ENCODE assay signal across 1 mouse cellular context in the genomic region with DNA sequence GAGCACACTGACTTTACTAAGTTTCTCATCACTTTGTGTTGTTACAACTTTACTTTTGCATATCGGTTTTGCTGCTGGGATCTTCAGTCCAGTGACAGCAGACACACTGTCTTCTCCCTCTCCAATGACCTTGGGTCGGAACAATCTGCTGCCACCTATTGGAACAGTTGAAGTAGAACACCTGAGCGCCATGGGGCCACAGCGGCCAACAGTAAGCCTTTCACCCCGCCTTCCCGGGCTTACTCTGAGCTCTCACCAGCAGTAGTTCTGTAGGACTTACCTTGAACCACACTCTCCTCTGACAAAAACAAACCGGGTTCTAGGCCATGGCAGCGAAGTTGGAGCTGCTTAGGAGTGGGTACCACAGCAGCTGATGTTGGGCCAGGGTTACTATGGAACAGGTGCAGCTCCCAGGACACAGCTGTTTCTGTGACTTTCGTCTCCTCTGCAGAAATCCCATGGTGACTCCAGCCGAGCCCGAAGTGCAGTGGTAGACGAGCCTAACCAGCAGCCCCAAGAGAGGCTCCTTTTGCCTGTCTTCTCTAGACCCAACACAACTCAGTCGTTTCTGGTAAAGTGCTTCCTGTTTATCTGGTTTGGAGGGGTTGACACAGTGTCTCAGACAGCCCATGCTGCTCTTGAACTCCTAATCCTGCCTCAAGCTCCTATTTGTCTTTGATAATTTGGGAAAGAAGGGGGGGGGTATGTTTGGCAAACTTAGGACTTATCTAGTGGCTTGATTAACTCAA.
TF ChIP-seq lines count a peak whose summit lies in the region.

No protein-coding gene starts in this region.

TF ChIP-seq in CH12.LX, 34 proteins besides CTCF, POLR2A, EP300 and RAD21 (continued from another document):
- TF ChIP-seq NELFE (IDR thresholded peaks at IDR 0.05; ENCODE audit: low read depth, low read length) (0 out of 2 replicates have a peak, but pooled peaks have one; percentile 24), RCOR1 (conservative IDR thresholded peaks at IDR 0.05; ENCODE audit: low read depth, low read length) (no peak), SIN3A (IDR thresholded peaks at IDR 0.05; ENCODE audit: low read length) (peak; percentile 80), ZNF384 (IDR thresholded peaks at IDR 0.05; ENCODE audit: low read depth, low read length) (no peak), USF1 (IDR thresholded peaks at IDR 0.05; ENCODE audit: low read depth, low read length) (no peak), BHLHE40 (IDR thresholded peaks at IDR 0.05; ENCODE audit: low read depth, low read length) (no peak), E2F4 (IDR thresholded peaks at IDR 0.05; ENCODE audit: insufficient replicate concordance, low read depth, low read length) (no peak), GABPA (IDR thresholded peaks at IDR 0.05; ENCODE audit: insufficient replicate concordance, low read depth, low read length) (no peak), JUN (IDR thresholded peaks at IDR 0.05; ENCODE audit: insufficient read depth, low read depth, low read length) (no peak), ZMIZ1 (IDR thresholded peaks at IDR 0.05; ENCODE audit: low read depth, low read length) (no peak), CHD2 (IDR thresholded peaks at IDR 0.05; ENCODE audit: low read length) (peak; percentile 8; the same call in 1 of the 2 replicates), MXI1 (IDR thresholded peaks at IDR 0.05; ENCODE audit: low read depth, low read length) (0 out of 2 replicates have a peak, but pooled peaks have one; percentile 39), KAT2A (IDR thresholded peaks at IDR 0.05; ENCODE audit: insufficient replicate concordance, low read length) (no peak), ZC3H11A (IDR thresholded peaks at IDR 0.05; ENCODE audit: low read depth, low read length) (no peak), SMC3 (IDR thresholded peaks at IDR 0.05; ENCODE audit: low read depth, low read length) (peak; percentile 59), TCF12 (IDR thresholded peaks at IDR 0.05; ENCODE audit: low read depth, low read length) (peak; percentile 42; the same call in 1 of the 2 replicates), MEF2A (IDR thresholded peaks at IDR 0.05; ENCODE audit: borderline replicate concordance, low read depth, low read length) (peak; percentile 12; the same call in 1 of the 2 replicates), MYC (IDR thresholded peaks at IDR 0.05; ENCODE audit: low read depth, low read length) (no peak), IRF4 (IDR thresholded peaks at IDR 0.05; ENCODE audit: low read depth, low read length) (peak; percentile 34; the same call in 1 of the 2 replicates), POLR2AphosphoS2 (IDR thresholded peaks at IDR 0.05; ENCODE audit: low read depth, low read length) (no peak), UBTF (IDR thresholded peaks at IDR 0.05; ENCODE audit: low read depth, low read length) (peak; percentile 76; the same call in 1 of the 2 replicates), MAZ (IDR thresholded peaks at IDR 0.05; ENCODE audit: low read depth, low read length) (no peak), NRF1 (IDR thresholded peaks at IDR 0.05; ENCODE audit: low read depth, low read length) (no peak), MAFK (IDR thresholded peaks at IDR 0.05; ENCODE audit: insufficient replicate concordance, low read length) (no peak), TBP (conservative IDR thresholded peaks at IDR 0.05; ENCODE audit: low read depth, low read length) (0 out of 2 replicates have a peak, but pooled peaks have one; percentile 50), HCFC1 (IDR thresholded peaks at IDR 0.05; ENCODE audit: low read depth, low read length) (0 out of 2 replicates have a peak, but pooled peaks have one; percentile 32)
